Mouse (Mus musculus): ENCODE measurements around the gene Wdcp. TPM values are rescaled to one million over a fixed set of nuclear protein-coding genes. Genes with fewer than 3 reads are reported as not detected.
"Not testable (repeated sequence)": the region's sequence is repeated elsewhere in the genome, so short reads cannot be mapped to it uniquely, and the experiment has no call there.

The Wdcp gene
- polyA plus RNA-seq (2014; fragmentation: Nextera tagmentation; extraction: Ambion mirVana), result 12.2 and 12.7 TPM in 2 replicates

- Histone ChIP-seq H3K27ac (ENCODE audit: low read depth, low read length) (no peak within 1 kb of the TSS; the same call in 1 of the 2 replicates), H3K4me3 (ENCODE audit: low read depth, low read length) (peak within 1 kb of the TSS; percentile 64), H3K9ac (ENCODE audit: low read length) (peak within 1 kb of the TSS; percentile 67), H3K4me1 (ENCODE audit: control insufficient read depth, insufficient read depth, low read length) (peaks cover 7% of the 10 kb centered on the region; the same call in 1 of the 2 replicates), H3K9me3 (replicated peaks; ENCODE audit: control insufficient read depth, low read length) (no peaks in the 10 kb centered on the region), H3K4me2 (ENCODE audit: low read length) (peak within 1 kb of the TSS; percentile 73), H3K27me3 (replicated peaks; ENCODE audit: control insufficient read depth, insufficient read depth, low read length) (peaks cover 6% of the 10 kb centered on the region; the same call in 1 of the 2 replicates), H3K36me3 (ENCODE audit: control insufficient read depth, insufficient read depth, low read length) (no peaks in the 10 kb centered on the region)
- 2% methylated on average over 30 of the region's 30 CpGs for WGBS
- DNase-seq (ENCODE audit: low spot score), result peak; percentile 97
- ATAC-seq, result peak; percentile 95
These were observed at the start of gene Wdcp for GRCm38 (mm10) chr12:4842890-4843597. Gene Wdcp, plus strand, starts transcription at chr12:4843303.

- DNase-seq (ENCODE audit: low spot score) (no peak), ATAC-seq (no peak)
- Histone ChIP-seq H3K4me2 (ENCODE audit: low read length) (no peak overlapping the region), H3K9ac (ENCODE audit: low read length) (no peak overlapping the region), H3K27me3 (replicated peaks; ENCODE audit: control insufficient read depth, insufficient read depth, low read length) (no peaks in the 10 kb centered on the region), H3K27ac (ENCODE audit: low read depth, low read length) (no peak overlapping the region), H3K4me1 (ENCODE audit: control insufficient read depth, insufficient read depth, low read length) (no peaks in the 10 kb centered on the region), H3K4me3 (ENCODE audit: low read depth, low read length) (no peak overlapping the region), H3K36me3 (ENCODE audit: control insufficient read depth, insufficient read depth, low read length) (no peaks in the 10 kb centered on the region), H3K9me3 (replicated peaks; ENCODE audit: control insufficient read depth, low read length) (no peaks in the 10 kb centered on the region)
- WGBS, result 73% methylated on average over 1 of the region's 1 CpGs
These were observed 49.4 kb upstream of the Wdcp start for GRCm38 (mm10) chr12:4793718-4794117.

GRCm38 (mm10) chr12:4797471-4797870 is 45.6 kb upstream of the Wdcp start:
- not testable (repeated sequence) for H3K4me1 ChIP-seq (ENCODE audit: control insufficient read depth, insufficient read depth, low read length); H3K4me3 ChIP-seq (ENCODE audit: low read depth, low read length); DNase-seq (ENCODE audit: low spot score); H3K4me2 ChIP-seq (ENCODE audit: low read length); H3K9me3 ChIP-seq (replicated peaks; ENCODE audit: control insufficient read depth, low read length); H3K27ac ChIP-seq (ENCODE audit: low read depth, low read length); H3K36me3 ChIP-seq (ENCODE audit: control insufficient read depth, insufficient read depth, low read length); H3K27me3 ChIP-seq (replicated peaks; ENCODE audit: control insufficient read depth, insufficient read depth, low read length); H3K9ac ChIP-seq (ENCODE audit: low read length); ATAC-seq
- WGBS, result 79% methylated on average over 6 of the region's 6 CpGs

DNA sequence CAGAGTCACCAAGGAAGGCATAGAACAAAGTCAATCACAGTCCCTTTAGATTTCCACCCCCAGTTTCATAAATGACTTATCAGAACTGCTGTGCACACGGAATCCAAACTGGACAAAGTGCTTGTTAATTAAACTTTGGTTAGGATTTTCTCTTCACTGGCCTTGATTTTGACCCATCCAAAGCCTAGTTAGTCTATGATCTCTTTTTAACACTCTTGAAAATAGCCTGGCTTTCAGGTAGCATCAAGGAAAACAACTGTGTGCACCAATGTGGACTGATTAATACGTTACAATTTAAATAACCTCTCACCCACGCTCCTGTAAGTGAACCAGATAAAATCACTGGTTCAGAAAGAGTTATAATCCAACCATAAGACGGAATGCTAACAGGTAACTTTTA is 32.1 kb upstream of the Wdcp start:
- DNase-seq (ENCODE audit: low spot score), result no peak
- Histone ChIP-seq H3K4me2 (ENCODE audit: low read length) (no peak overlapping the region), H3K4me3 (ENCODE audit: low read depth, low read length) (no peak overlapping the region), H3K9me3 (replicated peaks; ENCODE audit: control insufficient read depth, low read length) (no peaks in the 10 kb centered on the region), H3K36me3 (ENCODE audit: control insufficient read depth, insufficient read depth, low read length) (no peaks in the 10 kb centered on the region), H3K9ac (ENCODE audit: low read length) (no peak overlapping the region), H3K27me3 (replicated peaks; ENCODE audit: control insufficient read depth, insufficient read depth, low read length) (no peaks in the 10 kb centered on the region), H3K4me1 (ENCODE audit: control insufficient read depth, insufficient read depth, low read length) (no peaks in the 10 kb centered on the region), H3K27ac (ENCODE audit: low read depth, low read length) (no peak overlapping the region)
- no peak for ATAC-seq
- WGBS, result 74% methylated on average over 4 of the region's 4 CpGs

- DNase-seq (ENCODE audit: low spot score) (no peak), ATAC-seq (no peak)
- Histone ChIP-seq H3K36me3 (ENCODE audit: control insufficient read depth, insufficient read depth, low read length) (no peaks in the 10 kb centered on the region), H3K4me1 (ENCODE audit: control insufficient read depth, insufficient read depth, low read length) (peaks cover 2% of the 10 kb centered on the region), H3K4me2 (ENCODE audit: low read length) (no peak overlapping the region), H3K4me3 (ENCODE audit: low read depth, low read length) (no peak overlapping the region), H3K27ac (ENCODE audit: low read depth, low read length) (no peak overlapping the region), H3K27me3 (replicated peaks; ENCODE audit: control insufficient read depth, insufficient read depth, low read length) (no peaks in the 10 kb centered on the region), H3K9ac (ENCODE audit: low read length) (no peak overlapping the region), H3K9me3 (replicated peaks; ENCODE audit: control insufficient read depth, low read length) (no peaks in the 10 kb centered on the region)
- 82% methylated on average over 3 of the region's 3 CpGs for WGBS
These were observed 31.4 kb upstream of the Wdcp start for GRCm38 (mm10) chr12:4811705-4812104.

GRCm38 (mm10) chr12:4813636-4814035 is 29.5 kb upstream of the Wdcp start:
- Histone ChIP-seq H3K4me3 (ENCODE audit: low read depth, low read length) (no peak overlapping the region), H3K36me3 (ENCODE audit: control insufficient read depth, insufficient read depth, low read length) (no peaks in the 10 kb centered on the region), H3K27ac (ENCODE audit: low read depth, low read length) (no peak overlapping the region), H3K9me3 (replicated peaks; ENCODE audit: control insufficient read depth, low read length) (no peaks in the 10 kb centered on the region), H3K9ac (ENCODE audit: low read length) (no peak overlapping the region), H3K4me2 (ENCODE audit: low read length) (no peak overlapping the region), H3K27me3 (replicated peaks; ENCODE audit: control insufficient read depth, insufficient read depth, low read length) (no peaks in the 10 kb centered on the region), H3K4me1 (ENCODE audit: control insufficient read depth, insufficient read depth, low read length) (peaks cover 6% of the 10 kb centered on the region)
- DNase-seq (ENCODE audit: low spot score) (no peak), ATAC-seq (no peak)
- WGBS, result 85% methylated on average over 4 of the region's 4 CpGs

- 9% methylated on average over 24 of the region's 24 CpGs for WGBS
These were observed 26.3 kb upstream of the Wdcp start for GRCm38 (mm10) chr12:4816680-4817360.

GRCm38 (mm10) chr12:4817361-4818101 is 25.6 kb upstream of the Wdcp start, which contains the start of gene Sf3b6:
Gene Sf3b6, plus strand, starts transcription at chr12:4817544.
- DNase-seq (ENCODE audit: low spot score), result peak; percentile 99
- peak within 1 kb of the TSS; percentile 81 for H3K4me3 ChIP-seq (ENCODE audit: low read depth, low read length)
- peak; percentile 99 for ATAC-seq
- H3K27me3 ChIP-seq (replicated peaks; ENCODE audit: control insufficient read depth, insufficient read depth, low read length), result no peaks in the 10 kb centered on the region
- peak within 1 kb of the TSS; percentile 69 for H3K9ac ChIP-seq (ENCODE audit: low read length)
- peak within 1 kb of the TSS; percentile 83 for H3K4me2 ChIP-seq (ENCODE audit: low read length)
- H3K36me3 ChIP-seq (ENCODE audit: control insufficient read depth, insufficient read depth, low read length), result peaks cover 20% of the 10 kb centered on the region
- under 1% methylated on average over 49 of the region's 49 CpGs for WGBS
- H3K4me1 ChIP-seq (ENCODE audit: control insufficient read depth, insufficient read depth, low read length), result peaks cover 7% of the 10 kb centered on the region
- peak within 1 kb of the TSS; percentile 74; the same call in 1 of the 2 replicates for H3K27ac ChIP-seq (ENCODE audit: low read depth, low read length)
- no peaks in the 10 kb centered on the region for H3K9me3 ChIP-seq (replicated peaks; ENCODE audit: control insufficient read depth, low read length)

More at GRCm38 (mm10) chr12:4816680-4817360, 26.3 kb upstream of the Wdcp start:
- Histone ChIP-seq H3K4me1 (ENCODE audit: control insufficient read depth, insufficient read depth, low read length) (peaks cover 7% of the 10 kb centered on the region), H3K27ac (ENCODE audit: low read depth, low read length) (peak overlapping the region; percentile 74; the same call in 1 of the 2 replicates), H3K9me3 (replicated peaks; ENCODE audit: control insufficient read depth, low read length) (no peaks in the 10 kb centered on the region), H3K36me3 (ENCODE audit: control insufficient read depth, insufficient read depth, low read length) (peaks cover 13% of the 10 kb centered on the region), H3K4me2 (ENCODE audit: low read length) (peak overlapping the region; percentile 59), H3K4me3 (ENCODE audit: low read depth, low read length) (peak overlapping the region; percentile 81), H3K9ac (ENCODE audit: low read length) (peak overlapping the region; percentile 69), H3K27me3 (replicated peaks; ENCODE audit: control insufficient read depth, insufficient read depth, low read length) (no peaks in the 10 kb centered on the region)
- DNase-seq (ENCODE audit: low spot score) (no peak), ATAC-seq (peak; percentile 3; the same call in 1 of the 2 replicates)

Data from forebrain, embryonic 14.5 days (tissue).